Mouse (Mus musculus): ENCODE results near the gene Tmem87a.
A peak's percentile ranks its signal among the peaks of the same experiment; 100 is the strongest.

The Tmem87a gene

GRCm38 (mm10) chr2:120360425-120360824, 43.5 kb downstream of the Tmem87a start:
- no peak for DNase-seq

GRCm38 (mm10) chr2:120352682-120353646, 50.9 kb downstream of the Tmem87a start, which contains the start of gene Vps39:
Gene Vps39 (minus strand): TSS chr2:120353137.
- peak; percentile 85 for DNase-seq

GRCm38 (mm10) chr2:120351321-120351720, 52.6 kb downstream of the Tmem87a start:
- no peak for DNase-seq

GRCm38 (mm10) chr2:120348120-120348519, 55.8 kb downstream of the Tmem87a start:
- no peak for DNase-seq

GRCm38 (mm10) chr2:120341741-120342140, 62.2 kb downstream of the Tmem87a start:
- DNase-seq = no peak

- DNase-seq = no peak
Observed at GRCm38 (mm10) chr2:120337886-120338285, 66.0 kb downstream of the Tmem87a start.

GRCm38 (mm10) chr2:120331575-120331974, 72.3 kb downstream of the Tmem87a start:
- DNase-seq = no peak

GRCm38 (mm10) chr2:120315077-120315476, 88.8 kb downstream of the Tmem87a start:
- no peak for DNase-seq

GRCm38 (mm10) chr2:120314487-120314886, 89.4 kb downstream of the Tmem87a start:
- no peak for DNase-seq

- no peak for DNase-seq
Observed at GRCm38 (mm10) chr2:120313976-120314375, 89.9 kb downstream of the Tmem87a start, which contains the start of gene Pla2g4f. Gene Pla2g4f (minus strand): TSS chr2:120314165.

GRCm38 (mm10) chr2:120312276-120312825, 91.6 kb downstream of the Tmem87a start:
- no peak for DNase-seq
